Mouse (Mus musculus): ENCODE data around the gene Ttll13. TPM values are rescaled to one million over a fixed set of nuclear protein-coding genes. Genes with fewer than 3 reads are reported as not detected.

Gene Ttll13
- polyA plus RNA-seq, 1 experiment from 2014 or later, result 1.0 TPM

DNA sequence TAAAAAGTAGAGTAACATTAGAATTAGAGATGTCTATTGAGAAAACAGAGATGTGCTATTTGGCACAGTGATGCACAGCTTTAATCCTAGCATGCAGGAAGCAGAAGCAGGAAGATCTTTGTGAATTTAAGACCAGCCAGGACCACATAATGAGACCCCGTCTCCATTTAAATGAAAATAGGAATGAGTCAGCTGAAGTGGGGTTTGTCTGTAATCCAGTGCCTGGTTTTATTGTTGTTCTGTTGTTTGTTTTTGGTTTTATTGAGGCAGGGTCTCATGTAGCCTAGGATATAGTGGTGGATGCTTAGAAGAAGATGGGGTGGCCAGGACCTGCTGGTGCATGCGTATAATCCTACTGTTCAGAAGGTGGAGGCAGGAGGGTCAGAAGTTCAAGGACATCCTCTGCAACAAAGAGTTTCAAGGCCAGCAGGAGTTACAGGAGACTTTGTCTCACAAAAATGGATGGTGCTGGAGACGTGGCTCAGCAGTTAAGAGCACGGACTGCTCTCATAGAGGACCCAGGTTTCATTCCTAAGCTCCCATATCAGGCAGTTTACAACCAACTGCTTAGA is 24.9 kb upstream of the Ttll13 start:
- H3K4me3 ChIP-seq (replicated peaks; ENCODE audit: low read depth, low read length), result no peak overlapping the region
- no peak for DNase-seq (ENCODE audit: low spot score)
- no peak overlapping the region for H3K27ac ChIP-seq
- no peaks in the 10 kb centered on the region for H3K4me1 ChIP-seq (replicated peaks; ENCODE audit: insufficient read depth, low read length)
- no peak for TF ChIP-seq CTCF (IDR thresholded peaks at IDR 0.05; ENCODE audit: low read depth)
- H3K36me3 ChIP-seq (ENCODE audit: insufficient read depth, low read length), result peaks cover 70% of the 10 kb centered on the region
- no peaks in the 10 kb centered on the region for H3K27me3 ChIP-seq (ENCODE audit: insufficient read depth, low read length)
- H3K4me2 ChIP-seq (ENCODE audit: low read length), result no peak overlapping the region
- ATAC-seq (replicated peaks; ENCODE audit: low FRiP score, low read depth), result no peak
- no peak overlapping the region for H3K9ac ChIP-seq (ENCODE audit: low read depth, low read length)
- WGBS, result 87% methylated on average over 4 of the region's 4 CpGs
- H3K9me3 ChIP-seq (replicated peaks; ENCODE audit: low read length), result no peaks in the 10 kb centered on the region

DNA sequence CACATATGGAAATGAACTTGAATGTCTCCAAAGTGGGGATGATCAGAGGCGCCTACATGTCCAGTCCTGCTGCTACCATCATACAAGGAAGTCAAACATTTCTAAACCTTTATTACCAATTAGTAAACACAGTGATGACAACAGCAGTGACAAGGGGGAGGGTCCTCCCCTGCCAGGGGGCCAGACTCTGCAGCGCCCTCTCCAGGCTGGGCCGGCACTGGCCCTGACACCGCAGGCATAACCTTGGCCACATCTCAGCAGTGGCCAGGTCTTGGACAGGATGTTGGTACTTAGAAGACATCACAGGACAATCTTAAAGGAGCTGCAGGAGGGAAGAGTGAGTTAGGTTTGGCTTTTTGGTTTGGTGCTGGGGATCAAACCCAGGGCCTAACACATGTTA is 19.1 kb upstream of the Ttll13 start:
- Histone ChIP-seq H3K4me2 (ENCODE audit: low read length) (no peak overlapping the region), H3K4me1 (replicated peaks; ENCODE audit: insufficient read depth, low read length) (peaks cover 16% of the 10 kb centered on the region; the same call in 1 of the 2 replicates), H3K9ac (ENCODE audit: low read depth, low read length) (no peak overlapping the region), H3K4me3 (replicated peaks; ENCODE audit: low read depth, low read length) (no peak overlapping the region), H3K27me3 (ENCODE audit: insufficient read depth, low read length) (no peaks in the 10 kb centered on the region), H3K36me3 (ENCODE audit: insufficient read depth, low read length) (peaks cover 35% of the 10 kb centered on the region), H3K9me3 (replicated peaks; ENCODE audit: low read length) (no peaks in the 10 kb centered on the region), H3K27ac (no peak overlapping the region)
- no peak for ATAC-seq (replicated peaks; ENCODE audit: low FRiP score, low read depth)
- peak; percentile 22; the same call in 1 of the 2 replicates for TF ChIP-seq CTCF (IDR thresholded peaks at IDR 0.05; ENCODE audit: low read depth)
- 94% methylated on average over 4 of the region's 4 CpGs for WGBS
- DNase-seq (ENCODE audit: low spot score), result no peak

DNA sequence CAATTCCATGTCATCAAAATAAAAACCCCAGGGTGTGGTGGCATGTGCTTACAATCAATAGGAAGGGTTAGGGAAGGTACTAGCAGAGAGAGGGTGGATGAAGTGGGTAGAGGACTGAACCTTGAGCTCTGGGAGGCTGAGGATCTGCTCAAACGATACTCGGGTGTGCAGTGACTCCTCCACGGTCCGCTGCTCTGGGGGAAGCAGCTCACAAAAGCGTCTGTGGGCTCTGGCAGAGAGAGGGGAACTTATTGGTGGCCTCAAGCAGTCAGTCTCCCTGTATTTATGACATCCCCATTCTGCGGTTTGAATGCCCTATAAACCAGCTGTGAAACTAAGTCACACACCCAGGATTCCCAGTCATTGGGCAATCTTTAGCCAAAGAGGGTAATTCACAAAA is 16.0 kb upstream of the Ttll13 start:
- Histone ChIP-seq H3K4me2 (ENCODE audit: low read length) (no peak overlapping the region), H3K4me1 (replicated peaks; ENCODE audit: insufficient read depth, low read length) (peaks cover 16% of the 10 kb centered on the region; the same call in 1 of the 2 replicates), H3K27ac (no peak overlapping the region), H3K9ac (ENCODE audit: low read depth, low read length) (no peak overlapping the region; the same call in 1 of the 2 replicates), H3K4me3 (replicated peaks; ENCODE audit: low read depth, low read length) (no peak overlapping the region), H3K27me3 (ENCODE audit: insufficient read depth, low read length) (no peaks in the 10 kb centered on the region), H3K9me3 (replicated peaks; ENCODE audit: low read length) (no peaks in the 10 kb centered on the region), H3K36me3 (ENCODE audit: insufficient read depth, low read length) (peaks cover 16% of the 10 kb centered on the region)
- TF ChIP-seq CTCF (IDR thresholded peaks at IDR 0.05; ENCODE audit: low read depth), result no peak
- ATAC-seq (replicated peaks; ENCODE audit: low FRiP score, low read depth) (no peak), DNase-seq (ENCODE audit: low spot score) (no peak)
- 16% methylated on average over 6 of the region's 6 CpGs for WGBS

DNA sequence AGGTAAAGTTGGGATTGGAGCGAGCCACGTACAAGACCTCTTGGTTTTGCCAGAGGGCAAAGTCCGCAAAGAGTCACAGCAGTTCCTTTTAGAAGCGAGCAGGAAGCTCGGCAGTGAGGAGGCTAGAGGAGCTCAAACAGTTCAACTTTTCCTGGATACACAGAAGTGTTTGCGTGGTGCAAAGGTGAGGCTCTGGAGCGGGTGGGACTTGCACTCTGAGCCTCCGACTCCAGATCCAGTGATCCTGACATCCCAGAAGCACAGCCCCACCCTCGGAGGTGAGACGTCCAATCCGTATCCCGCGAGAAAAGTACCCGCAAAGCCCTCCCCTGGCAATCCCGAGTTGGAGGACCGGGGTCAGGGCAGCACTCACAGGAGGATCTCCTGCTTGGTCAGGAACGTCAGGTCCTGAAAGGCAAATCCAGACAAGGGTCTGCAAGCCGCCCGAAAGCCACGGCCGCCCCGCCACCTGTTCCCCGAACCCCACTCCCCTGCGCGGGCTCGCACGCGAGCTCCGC is 14.1 kb upstream of the Ttll13 start:
- H3K4me3 ChIP-seq (replicated peaks; ENCODE audit: low read depth, low read length), result peak overlapping the region; percentile 71
- H3K4me2 ChIP-seq (ENCODE audit: low read length), result peak overlapping the region; percentile 89
- ATAC-seq (replicated peaks; ENCODE audit: low FRiP score, low read depth) (peak; percentile 68), DNase-seq (ENCODE audit: low spot score) (peak; percentile 43)
- H3K4me1 ChIP-seq (replicated peaks; ENCODE audit: insufficient read depth, low read length), result peaks cover 16% of the 10 kb centered on the region; the same call in 1 of the 2 replicates
- peak overlapping the region; percentile 88 for H3K27ac ChIP-seq
- H3K36me3 ChIP-seq (ENCODE audit: insufficient read depth, low read length), result peaks cover 8% of the 10 kb centered on the region; the same call in 1 of the 2 replicates
- 1% methylated on average over 29 of the region's 29 CpGs for WGBS
- H3K9ac ChIP-seq (ENCODE audit: low read depth, low read length), result peak overlapping the region; percentile 68
- H3K9me3 ChIP-seq (replicated peaks; ENCODE audit: low read length), result no peaks in the 10 kb centered on the region
- no peak for TF ChIP-seq CTCF (IDR thresholded peaks at IDR 0.05; ENCODE audit: low read depth)
- no peaks in the 10 kb centered on the region for H3K27me3 ChIP-seq (ENCODE audit: insufficient read depth, low read length)

DNA sequence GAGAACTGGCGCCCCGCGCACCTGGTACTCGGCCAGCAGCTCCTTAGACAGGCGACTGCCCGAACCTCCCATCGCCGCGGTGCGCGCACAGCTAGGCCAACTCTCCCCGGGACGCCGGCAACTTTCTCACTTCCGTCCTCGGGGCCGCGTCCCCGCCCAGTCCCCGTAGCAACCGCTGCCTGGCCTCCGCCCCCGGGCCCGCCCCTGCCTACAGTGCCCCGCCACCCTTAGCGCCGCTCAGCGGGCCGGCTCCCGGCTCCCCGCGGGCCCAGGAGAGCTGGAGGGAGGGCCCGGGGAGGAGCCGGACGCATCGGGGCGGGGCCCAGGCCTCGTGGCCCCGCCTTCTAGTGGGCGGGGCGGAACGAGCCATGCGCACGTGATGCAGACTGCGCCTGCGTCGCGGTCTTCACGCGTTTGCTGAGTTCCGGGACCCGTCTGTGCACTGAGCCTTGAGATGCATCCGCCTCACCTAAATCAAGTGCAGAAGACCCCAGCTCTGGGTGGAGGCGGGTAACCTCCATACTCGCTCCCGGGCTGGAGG is 13.6 kb upstream of the Ttll13 start, which contains the start of the genes Cib1 and Gdpgp1:
Gene Cib1, minus strand, starts transcription at position 325 of the 541 bp plus-strand sequence.
Gene Gdpgp1, plus strand, starts transcription at position 377 of the 541 bp plus-strand sequence.
- TF ChIP-seq CTCF (IDR thresholded peaks at IDR 0.05; ENCODE audit: low read depth), result no peak
- Histone ChIP-seq H3K9ac (ENCODE audit: low read depth, low read length) (peak within 1 kb of the TSS; percentile 68), H3K36me3 (ENCODE audit: insufficient read depth, low read length) (peaks cover 3% of the 10 kb centered on the region; the same call in 1 of the 2 replicates), H3K4me3 (replicated peaks; ENCODE audit: low read depth, low read length) (peak within 1 kb of the TSS; percentile 71), H3K27ac (peak within 1 kb of the TSS; percentile 88), H3K4me1 (replicated peaks; ENCODE audit: insufficient read depth, low read length) (peaks cover 16% of the 10 kb centered on the region; the same call in 1 of the 2 replicates), H3K9me3 (replicated peaks; ENCODE audit: low read length) (no peaks in the 10 kb centered on the region), H3K4me2 (ENCODE audit: low read length) (peak within 1 kb of the TSS; percentile 89), H3K27me3 (ENCODE audit: insufficient read depth, low read length) (no peaks in the 10 kb centered on the region)
- DNase-seq (ENCODE audit: low spot score), result peak; percentile 97
- WGBS, result under 1% methylated on average over 56 of the region's 56 CpGs
- peak; percentile 98 for ATAC-seq (replicated peaks; ENCODE audit: low FRiP score, low read depth)

DNA sequence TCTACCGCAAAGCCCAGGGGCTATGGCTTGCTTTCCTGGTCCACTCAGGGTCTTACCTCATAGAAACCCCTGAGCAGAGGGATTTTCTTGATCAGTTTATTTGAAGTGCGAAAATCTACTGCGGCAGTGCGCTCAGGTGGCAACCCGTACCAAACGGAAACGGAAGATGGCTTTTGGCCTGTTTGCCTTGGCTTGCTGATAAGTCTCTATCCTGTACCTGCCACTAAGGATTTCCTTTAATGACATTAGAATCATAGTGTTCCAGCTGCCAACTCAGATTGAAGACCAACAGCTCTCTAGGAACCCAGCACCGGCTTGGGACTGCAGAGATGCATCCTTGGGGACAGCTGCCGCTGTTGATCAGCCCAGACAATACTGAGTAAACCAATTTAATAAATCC is 12.4 kb upstream of the Ttll13 start:
- no peak overlapping the region for H3K27ac ChIP-seq
- H3K4me1 ChIP-seq (replicated peaks; ENCODE audit: insufficient read depth, low read length), result peaks cover 16% of the 10 kb centered on the region; the same call in 1 of the 2 replicates
- H3K27me3 ChIP-seq (ENCODE audit: insufficient read depth, low read length), result no peaks in the 10 kb centered on the region
- WGBS, result 66% methylated on average over 9 of the region's 9 CpGs
- ATAC-seq (replicated peaks; ENCODE audit: low FRiP score, low read depth) (no peak), DNase-seq (ENCODE audit: low spot score) (no peak)
- H3K4me3 ChIP-seq (replicated peaks; ENCODE audit: low read depth, low read length), result no peak overlapping the region
- TF ChIP-seq CTCF (IDR thresholded peaks at IDR 0.05; ENCODE audit: low read depth), result no peak
- peak overlapping the region; percentile 37; the same call in 1 of the 2 replicates for H3K9ac ChIP-seq (ENCODE audit: low read depth, low read length)
- H3K36me3 ChIP-seq (ENCODE audit: insufficient read depth, low read length), result peaks cover 5% of the 10 kb centered on the region; the same call in 1 of the 2 replicates
- H3K9me3 ChIP-seq (replicated peaks; ENCODE audit: low read length), result no peaks in the 10 kb centered on the region
- H3K4me2 ChIP-seq (ENCODE audit: low read length), result peak overlapping the region; percentile 89

Measured in kidney, postnatal 0 days (tissue).